Mouse (Mus musculus): ENCODE results near the gene Fosl1. TPM values are rescaled to one million over a fixed set of nuclear protein-coding genes. Genes with fewer than 3 reads are reported as not detected.

Fosl1 gene
- polyA plus RNA-seq, 2 experiments, result 0.06 TPM; not detected in 1

- Histone ChIP-seq H3K4me3 (replicated peaks; ENCODE audit: low read length) (no peak overlapping the region), H3K4me1 (ENCODE audit: control insufficient read depth, insufficient read depth, low read length) (peaks cover 23% of the 10 kb centered on the region), H3K9ac (ENCODE audit: low read depth, low read length, severe bottlenecking) (no peak overlapping the region), H3K27me3 (ENCODE audit: control insufficient read depth, insufficient read depth, low read length) (no peaks in the 10 kb centered on the region), H3K9me3 (ENCODE audit: control insufficient read depth, low read length) (no peaks in the 10 kb centered on the region), H3K36me3 (ENCODE audit: control insufficient read depth, insufficient read depth, low read length) (peaks cover 23% of the 10 kb centered on the region), H3K27ac (replicated peaks; ENCODE audit: low read depth, low read length) (no peak overlapping the region), H3K4me2 (replicated peaks; ENCODE audit: low read depth, low read length, severe bottlenecking) (no peak overlapping the region)
- DNase-seq (ENCODE audit: low spot score), result no peak
- no peak for TF ChIP-seq POLR2A (IDR thresholded peaks at IDR 0.05; ENCODE audit: borderline replicate concordance, extremely low read depth, insufficient read depth, insufficient read length)
- WGBS, result 75% methylated on average over 8 of the region's 8 CpGs
- ATAC-seq (ENCODE audit: low FRiP score, low read depth), result no peak
These were observed 17.5 kb upstream of the Fosl1 start for GRCm38 (mm10) chr19:5429806-5430205.

- Histone ChIP-seq H3K4me3 (replicated peaks; ENCODE audit: low read length) (no peak overlapping the region), H3K9ac (ENCODE audit: low read depth, low read length, severe bottlenecking) (no peak overlapping the region), H3K27ac (replicated peaks; ENCODE audit: low read depth, low read length) (no peak overlapping the region), H3K36me3 (ENCODE audit: control insufficient read depth, insufficient read depth, low read length) (peaks cover 23% of the 10 kb centered on the region), H3K27me3 (ENCODE audit: control insufficient read depth, insufficient read depth, low read length) (no peaks in the 10 kb centered on the region), H3K4me1 (ENCODE audit: control insufficient read depth, insufficient read depth, low read length) (peaks cover 23% of the 10 kb centered on the region), H3K4me2 (replicated peaks; ENCODE audit: low read depth, low read length, severe bottlenecking) (no peak overlapping the region), H3K9me3 (ENCODE audit: control insufficient read depth, low read length) (no peaks in the 10 kb centered on the region)
- 93% methylated on average over 1 of the region's 1 CpGs for WGBS
- ATAC-seq (ENCODE audit: low FRiP score, low read depth) (no peak), DNase-seq (ENCODE audit: low spot score) (no peak)
- TF ChIP-seq POLR2A (IDR thresholded peaks at IDR 0.05; ENCODE audit: borderline replicate concordance, extremely low read depth, insufficient read depth, insufficient read length), result no peak
These were observed 16.9 kb upstream of the Fosl1 start for GRCm38 (mm10) chr19:5430408-5430807.

- Histone ChIP-seq H3K9me3 (ENCODE audit: control insufficient read depth, low read length) (no peaks in the 10 kb centered on the region), H3K4me1 (ENCODE audit: control insufficient read depth, insufficient read depth, low read length) (peaks cover 14% of the 10 kb centered on the region), H3K4me3 (replicated peaks; ENCODE audit: low read length) (no peak overlapping the region), H3K4me2 (replicated peaks; ENCODE audit: low read depth, low read length, severe bottlenecking) (no peak overlapping the region), H3K27me3 (ENCODE audit: control insufficient read depth, insufficient read depth, low read length) (no peaks in the 10 kb centered on the region), H3K9ac (ENCODE audit: low read depth, low read length, severe bottlenecking) (no peak overlapping the region), H3K36me3 (ENCODE audit: control insufficient read depth, insufficient read depth, low read length) (peaks cover 10% of the 10 kb centered on the region), H3K27ac (replicated peaks; ENCODE audit: low read depth, low read length) (no peak overlapping the region)
- ATAC-seq (ENCODE audit: low FRiP score, low read depth) (no peak), DNase-seq (ENCODE audit: low spot score) (no peak)
- no peak for TF ChIP-seq POLR2A (IDR thresholded peaks at IDR 0.05; ENCODE audit: borderline replicate concordance, extremely low read depth, insufficient read depth, insufficient read length)
- 70% methylated on average over 4 of the region's 4 CpGs for WGBS
These were observed 15.4 kb upstream of the Fosl1 start for GRCm38 (mm10) chr19:5431911-5432464.

GRCm38 (mm10) chr19:5432992-5433852 lies 14.1 kb upstream of the Fosl1 start:
- WGBS, result 6% methylated on average over 16 of the region's 16 CpGs
- Histone ChIP-seq H3K27me3 (ENCODE audit: control insufficient read depth, insufficient read depth, low read length) (no peaks in the 10 kb centered on the region), H3K4me3 (replicated peaks; ENCODE audit: low read length) (peak overlapping the region; percentile 30), H3K4me1 (ENCODE audit: control insufficient read depth, insufficient read depth, low read length) (peaks cover 14% of the 10 kb centered on the region), H3K27ac (replicated peaks; ENCODE audit: low read depth, low read length) (peak overlapping the region; percentile 58), H3K9me3 (ENCODE audit: control insufficient read depth, low read length) (no peaks in the 10 kb centered on the region), H3K36me3 (ENCODE audit: control insufficient read depth, insufficient read depth, low read length) (0 out of 2 replicates have a peak, but pooled peaks cover 4% of the 10 kb centered on the region), H3K9ac (ENCODE audit: low read depth, low read length, severe bottlenecking) (peak overlapping the region; percentile 43; the same call in 1 of the 2 replicates), H3K4me2 (replicated peaks; ENCODE audit: low read depth, low read length, severe bottlenecking) (peak overlapping the region; percentile 61)
- no peak for TF ChIP-seq POLR2A (IDR thresholded peaks at IDR 0.05; ENCODE audit: borderline replicate concordance, extremely low read depth, insufficient read depth, insufficient read length)
- DNase-seq (ENCODE audit: low spot score) (peak; percentile 75), ATAC-seq (ENCODE audit: low FRiP score, low read depth) (peak; percentile 41; the same call in 1 of the 2 replicates)

- H3K4me3 ChIP-seq (replicated peaks; ENCODE audit: low read length), result no peak overlapping the region
- H3K4me2 ChIP-seq (replicated peaks; ENCODE audit: low read depth, low read length, severe bottlenecking), result peak overlapping the region; percentile 61
- no peak for ATAC-seq (ENCODE audit: low FRiP score, low read depth)
- H3K4me1 ChIP-seq (ENCODE audit: control insufficient read depth, insufficient read depth, low read length), result peaks cover 14% of the 10 kb centered on the region
- 0 out of 2 replicates have a peak, but pooled peaks cover 4% of the 10 kb centered on the region for H3K36me3 ChIP-seq (ENCODE audit: control insufficient read depth, insufficient read depth, low read length)
- no peak for TF ChIP-seq POLR2A (IDR thresholded peaks at IDR 0.05; ENCODE audit: borderline replicate concordance, extremely low read depth, insufficient read depth, insufficient read length)
- H3K27me3 ChIP-seq (ENCODE audit: control insufficient read depth, insufficient read depth, low read length), result no peaks in the 10 kb centered on the region
- WGBS, result 67% methylated on average over 7 of the region's 7 CpGs
- no peaks in the 10 kb centered on the region for H3K9me3 ChIP-seq (ENCODE audit: control insufficient read depth, low read length)
- H3K27ac ChIP-seq (replicated peaks; ENCODE audit: low read depth, low read length), result no peak overlapping the region
- H3K9ac ChIP-seq (ENCODE audit: low read depth, low read length, severe bottlenecking), result no peak overlapping the region
- DNase-seq (ENCODE audit: low spot score), result no peak
These were observed 13.4 kb upstream of the Fosl1 start for GRCm38 (mm10) chr19:5433951-5434350.
